In the genomic region with DNA sequence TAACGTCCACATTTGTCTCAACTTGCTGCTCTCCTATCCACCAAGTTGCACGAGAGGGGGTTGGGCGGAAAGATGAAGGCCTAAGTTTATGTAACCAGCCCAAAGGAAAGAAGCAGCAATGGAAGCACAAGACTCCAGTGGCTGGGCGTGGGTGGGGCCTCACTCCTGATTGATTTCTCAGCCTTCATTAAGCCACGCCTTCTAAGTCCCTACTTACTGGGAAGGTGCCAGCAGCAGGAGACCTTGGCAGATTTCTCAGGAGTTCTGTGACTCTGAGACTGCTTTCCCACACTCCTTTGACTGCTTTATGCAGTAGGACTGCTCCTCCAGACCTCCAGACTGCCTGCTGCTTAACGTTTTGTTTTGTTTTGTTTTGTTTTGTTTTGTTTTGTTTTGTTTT, we compare ENCODE assay signal across 9 mouse cellular contexts.
DNase-seq lines count a peak whose midpoint lies in the region; TF ChIP-seq lines count a peak whose summit lies in the region.
"Had no signal": no experiment of that assay in that cellular context is flagged by ENCODE, and none has a peak within 500 bp of the region (broad histone marks: within the 10 kb centered on the region; RNA-seq: fewer than 3 reads in every experiment).

No protein-coding gene starts in this region.

- intact Hi-C loops in gastrocnemius, adult 2 months (cut with DNase I), result no loop called here

- peak; percentile 2 for DNase-seq in kidney, adult 11 months
- no peak for DNase-seq in kidney, adult 8-10 months
- DNase-seq in ZHBTc4 (ENCODE audit: low read depth, low spot score), result peak; percentile 90
- DNase-seq in embryo, embryonic 10.5 days (ENCODE audit: low spot score), result peak; percentile 18
- peak; percentile 1 for DNase-seq in lung, postnatal 36 days
- DNase-seq in gastrocnemius, adult 2 months, result no peak
- no peak for DNase-seq in layer of hippocampus, adult 11-12 months (ENCODE audit: low spot score)
- DNase-seq in spleen, postnatal 36 days (ENCODE audit: low spot score in 2 of 2), result no peak

- TF ChIP-seq CTCF in gastrocnemius, adult 2 months (IDR thresholded peaks at IDR 0.05), result no peak

- no peak overlapping the region for H3K27ac ChIP-seq in gastrocnemius, adult 2 months
- H3K27ac ChIP-seq: embryonic facial prominence, embryonic 13.5 days had no signal

- H3K4me3 ChIP-seq in gastrocnemius, adult 2 months, result no peak overlapping the region
- H3K4me3 ChIP-seq: embryonic facial prominence, embryonic 13.5 days had no signal

Comparison
In these comparisons a context has a peak if more than half of its experiments do, and no peak if none do; other contexts are left out.
1. DNase-seq: peak in kidney, adult 11 months (single experiment), ZHBTc4 (single experiment), embryo, embryonic 10.5 days (single experiment) and lung, postnatal 36 days (single experiment); none in kidney, adult 8-10 months (0 of 2), gastrocnemius, adult 2 months (single experiment), layer of hippocampus, adult 11-12 months (single experiment) and spleen, postnatal 36 days (0 of 2).